Mouse (Mus musculus): ENCODE measurements around the gene Msl2. TPM values are rescaled to one million over a fixed set of nuclear protein-coding genes. Genes with fewer than 3 reads are reported as not detected.

Gene Msl2
- polyA plus RNA-seq, 1 experiment from 2014 or later = 5.3 TPM

DNA sequence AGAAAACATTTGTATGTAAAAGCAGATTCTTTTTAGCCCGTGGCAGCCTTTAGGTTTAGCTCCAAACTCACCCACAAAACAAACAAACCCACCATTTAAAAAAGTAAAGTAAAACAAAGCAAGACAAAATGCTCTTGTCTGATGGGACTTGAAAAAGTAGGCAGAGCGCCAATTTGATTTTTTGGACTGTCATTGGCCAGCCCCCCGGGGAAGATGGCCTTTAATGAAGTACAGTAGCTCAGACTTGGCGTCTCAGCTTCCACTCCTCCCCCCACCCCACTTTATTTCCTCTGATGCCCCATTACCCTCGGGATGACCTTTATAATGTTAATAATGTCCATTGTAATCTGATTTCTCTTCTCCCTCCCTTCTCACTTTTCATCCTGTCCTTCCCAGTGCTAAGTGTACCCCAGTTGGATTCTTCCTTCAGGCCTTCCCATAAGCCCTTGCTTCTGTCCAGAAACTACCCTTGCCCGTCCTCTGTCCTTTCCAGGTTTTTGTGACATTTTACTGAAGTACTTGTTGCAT is 11.6 kb upstream of the Msl2 start:
- ATAC-seq (ENCODE audit: insufficient number of reproducible peaks, insufficient read depth, low FRiP score, low read depth) = no peak
- WGBS = 76% methylated on average over 6 of the region's 6 CpGs

GRCm38 (mm10) chr9:101065076-101065602 is 8.8 kb upstream of the Msl2 start:
- no peak for ATAC-seq (ENCODE audit: insufficient number of reproducible peaks, insufficient read depth, low FRiP score, low read depth)
- H3K4me2 ChIP-seq (ENCODE audit: low read length) = no peak overlapping the region
- no peak overlapping the region for H3K4me3 ChIP-seq (ENCODE audit: control insufficient read depth in 1 of 2, insufficient read depth in 1 of 2, low read depth in 1 of 2, low read length in 2 of 2)
- no peak overlapping the region for H3K27ac ChIP-seq (replicated peaks in 1 of 2; ENCODE audit: control insufficient read depth in 1 of 2, insufficient read depth in 1 of 2, low read depth in 2 of 2, low read length in 2 of 2)
- H3K9me3 ChIP-seq (ENCODE audit: control insufficient read depth, low read length) = 0 out of 2 replicates have a peak, but pooled peaks cover 2% of the 10 kb centered on the region
- H3K27me3 ChIP-seq (ENCODE audit: control insufficient read depth, insufficient read depth, low read length) = no peaks in the 10 kb centered on the region
- 82% methylated on average over 3 of the region's 3 CpGs for WGBS
- no peaks in the 10 kb centered on the region for H3K4me1 ChIP-seq (ENCODE audit: control insufficient read depth in 2 of 2, insufficient read depth in 2 of 2, low read length in 2 of 2)
- no peak overlapping the region for H3K9ac ChIP-seq (ENCODE audit: low read length)
- H3K36me3 ChIP-seq (ENCODE audit: control insufficient read depth, insufficient read depth, low read length) = no peaks in the 10 kb centered on the region

More for the DNA sequence above, 11.6 kb upstream of the Msl2 start:
- no peak overlapping the region for H3K9ac ChIP-seq (ENCODE audit: low read length)
- H3K4me2 ChIP-seq (ENCODE audit: low read length) = no peak overlapping the region
- no peaks in the 10 kb centered on the region for H3K4me1 ChIP-seq (ENCODE audit: control insufficient read depth in 2 of 2, insufficient read depth in 2 of 2, low read length in 2 of 2)
- no peak overlapping the region for H3K4me3 ChIP-seq (ENCODE audit: control insufficient read depth in 1 of 2, insufficient read depth in 1 of 2, low read depth in 1 of 2, low read length in 2 of 2)
- 0 out of 2 replicates have a peak, but pooled peaks cover 1% of the 10 kb centered on the region for H3K9me3 ChIP-seq (ENCODE audit: control insufficient read depth, low read length)
- H3K36me3 ChIP-seq (ENCODE audit: control insufficient read depth, insufficient read depth, low read length) = no peaks in the 10 kb centered on the region
- H3K27me3 ChIP-seq (ENCODE audit: control insufficient read depth, insufficient read depth, low read length) = no peaks in the 10 kb centered on the region
- H3K27ac ChIP-seq (replicated peaks in 1 of 2; ENCODE audit: control insufficient read depth in 1 of 2, insufficient read depth in 1 of 2, low read depth in 2 of 2, low read length in 2 of 2) = no peak overlapping the region

DNA sequence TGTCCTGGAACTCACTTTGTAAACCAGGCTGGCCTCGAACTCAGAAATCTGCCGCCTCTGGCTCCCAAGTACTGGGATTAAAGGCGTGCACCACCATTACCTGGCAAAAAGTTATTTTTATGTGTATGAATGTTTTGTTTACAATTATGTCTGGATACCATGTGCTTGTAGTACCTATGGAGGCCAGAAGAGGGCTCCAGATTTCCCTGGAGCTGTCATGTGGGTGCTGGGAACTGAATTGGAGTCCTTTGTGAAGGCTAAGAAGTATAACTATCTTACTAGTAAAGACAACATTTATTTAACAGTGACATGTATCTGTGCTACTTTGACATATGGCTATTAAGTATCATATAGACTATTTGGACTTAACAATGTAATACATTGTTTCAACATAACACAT is 4.1 kb upstream of the Msl2 start:
- 0 out of 2 replicates have a peak, but pooled peaks cover 2% of the 10 kb centered on the region for H3K9me3 ChIP-seq (ENCODE audit: control insufficient read depth, low read length)
- no peak overlapping the region for H3K4me2 ChIP-seq (ENCODE audit: low read length)
- H3K27me3 ChIP-seq (ENCODE audit: control insufficient read depth, insufficient read depth, low read length) = no peaks in the 10 kb centered on the region
- H3K9ac ChIP-seq (ENCODE audit: low read length) = no peak overlapping the region
- peaks cover 0 to 5% of the 10 kb centered on the region in 2 experiments; a peak in 2 of 4 replicates for H3K4me1 ChIP-seq (ENCODE audit: control insufficient read depth in 2 of 2, insufficient read depth in 2 of 2, low read length in 2 of 2)
- 92% methylated on average over 3 of the region's 3 CpGs for WGBS
- H3K36me3 ChIP-seq (ENCODE audit: control insufficient read depth, insufficient read depth, low read length) = no peaks in the 10 kb centered on the region
- no peak for ATAC-seq (ENCODE audit: insufficient number of reproducible peaks, insufficient read depth, low FRiP score, low read depth)
- H3K4me3 ChIP-seq (ENCODE audit: control insufficient read depth in 1 of 2, insufficient read depth in 1 of 2, low read depth in 1 of 2, low read length in 2 of 2) = no peak overlapping the region
- no peak overlapping the region for H3K27ac ChIP-seq (replicated peaks in 1 of 2; ENCODE audit: control insufficient read depth in 1 of 2, insufficient read depth in 1 of 2, low read depth in 2 of 2, low read length in 2 of 2)

- Histone ChIP-seq H3K9ac (ENCODE audit: low read length) (peak overlapping the region; percentile 94), H3K27ac (replicated peaks in 1 of 2; ENCODE audit: control insufficient read depth in 1 of 2, insufficient read depth in 1 of 2, low read depth in 2 of 2, low read length in 2 of 2) (no peak overlapping the region), H3K9me3 (ENCODE audit: control insufficient read depth, low read length) (no peaks in the 10 kb centered on the region), H3K27me3 (ENCODE audit: control insufficient read depth, insufficient read depth, low read length) (no peaks in the 10 kb centered on the region), H3K4me3 (ENCODE audit: control insufficient read depth in 1 of 2, insufficient read depth in 1 of 2, low read depth in 1 of 2, low read length in 2 of 2) (no peak overlapping the region), H3K36me3 (ENCODE audit: control insufficient read depth, insufficient read depth, low read length) (no peaks in the 10 kb centered on the region), H3K4me1 (ENCODE audit: control insufficient read depth in 2 of 2, insufficient read depth in 2 of 2, low read length in 2 of 2) (peaks cover 0 to 8% of the 10 kb centered on the region in 2 experiments; a peak in 3 of 4 replicates), H3K4me2 (ENCODE audit: low read length) (peak overlapping the region; percentile 73)
- 20% methylated on average over 5 of the region's 5 CpGs for WGBS
- no peak for ATAC-seq (ENCODE audit: insufficient number of reproducible peaks, insufficient read depth, low FRiP score, low read depth)
Measured at GRCm38 (mm10) chr9:101072506-101072905, 1.4 kb upstream of the Msl2 start.

DNA sequence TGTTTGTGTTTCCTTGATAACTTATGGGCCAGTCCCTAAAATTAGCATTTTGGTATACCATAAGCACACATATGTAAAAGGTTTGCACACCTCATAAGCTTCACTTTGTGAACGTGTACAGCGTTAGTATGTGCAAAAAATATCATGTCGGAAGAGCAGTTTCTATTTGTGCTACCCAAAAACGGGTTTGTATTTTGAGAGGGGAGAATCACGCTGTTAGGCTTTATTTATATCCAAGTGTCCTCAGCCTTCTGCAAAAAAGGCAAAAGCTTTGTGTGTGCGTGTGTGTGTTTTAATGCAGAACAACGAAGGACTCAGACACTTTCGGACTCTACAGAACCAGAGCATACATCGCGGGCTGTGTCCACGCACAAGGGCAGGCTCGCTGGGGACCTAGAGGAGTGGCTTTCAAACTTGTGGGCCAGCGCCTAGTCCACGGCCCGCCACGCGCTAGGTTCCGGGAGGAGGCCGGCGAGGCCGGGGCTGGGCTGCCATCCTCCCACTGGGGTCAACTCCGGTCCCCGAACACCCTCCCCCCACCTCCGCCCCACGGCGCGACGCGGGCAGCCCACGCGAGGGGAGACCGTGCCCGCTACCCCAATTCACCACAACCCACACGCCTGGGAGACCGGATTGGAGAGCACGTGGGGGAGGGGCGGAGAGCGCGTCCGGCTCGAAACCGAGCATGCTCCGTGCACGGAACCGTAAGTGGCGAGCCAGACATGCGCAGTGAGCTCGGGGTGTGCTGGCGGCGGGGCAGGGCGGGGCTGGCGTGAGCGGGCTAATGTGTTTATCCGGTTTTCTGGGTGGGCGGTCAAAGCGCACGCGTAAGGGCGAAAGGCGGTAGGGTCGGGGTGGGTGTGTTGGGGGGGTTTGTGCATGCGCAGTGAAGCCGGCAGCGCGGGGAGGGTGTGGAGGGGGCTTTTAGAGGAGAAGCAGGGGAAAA is 587 bp upstream of the Msl2 start:
- Histone ChIP-seq H3K4me1 (ENCODE audit: control insufficient read depth in 2 of 2, insufficient read depth in 2 of 2, low read length in 2 of 2) (peaks cover 0 to 15% of the 10 kb centered on the region in 2 experiments; a peak in 3 of 4 replicates), H3K36me3 (ENCODE audit: control insufficient read depth, insufficient read depth, low read length) (no peaks in the 10 kb centered on the region), H3K9ac (ENCODE audit: low read length) (peak overlapping the region; percentile 94), H3K27me3 (ENCODE audit: control insufficient read depth, insufficient read depth, low read length) (no peaks in the 10 kb centered on the region), H3K27ac (replicated peaks in 1 of 2; ENCODE audit: control insufficient read depth in 1 of 2, insufficient read depth in 1 of 2, low read depth in 2 of 2, low read length in 2 of 2) (peak overlapping the region; percentile 94 to 98), H3K4me3 (ENCODE audit: control insufficient read depth in 1 of 2, insufficient read depth in 1 of 2, low read depth in 1 of 2, low read length in 2 of 2) (peak overlapping the region; percentile 84 to 99), H3K4me2 (ENCODE audit: low read length) (peak overlapping the region; percentile 73), H3K9me3 (ENCODE audit: control insufficient read depth, low read length) (no peaks in the 10 kb centered on the region)
- peak; percentile 92 for ATAC-seq (ENCODE audit: insufficient number of reproducible peaks, insufficient read depth, low FRiP score, low read depth)
- WGBS = 2% methylated on average over 61 of the region's 65 CpGs

GRCm38 (mm10) chr9:101074332-101075021 is 576 bp downstream of the Msl2 start:
- WGBS = under 1% methylated on average over 68 of the region's 100 CpGs
- no peaks in the 10 kb centered on the region for H3K27me3 ChIP-seq (ENCODE audit: control insufficient read depth, insufficient read depth, low read length)
- H3K4me3 ChIP-seq (ENCODE audit: control insufficient read depth in 1 of 2, insufficient read depth in 1 of 2, low read depth in 1 of 2, low read length in 2 of 2) = peak overlapping the region; percentile 62 to 99
- H3K9me3 ChIP-seq (ENCODE audit: control insufficient read depth, low read length) = no peaks in the 10 kb centered on the region
- ATAC-seq (ENCODE audit: insufficient number of reproducible peaks, insufficient read depth, low FRiP score, low read depth) = peak; percentile 77
- peak overlapping the region; percentile 78 for H3K4me2 ChIP-seq (ENCODE audit: low read length)
- peaks cover 4 to 26% of the 10 kb centered on the region in 2 experiments for H3K4me1 ChIP-seq (ENCODE audit: control insufficient read depth in 2 of 2, insufficient read depth in 2 of 2, low read length in 2 of 2)
- H3K27ac ChIP-seq (replicated peaks in 1 of 2; ENCODE audit: control insufficient read depth in 1 of 2, insufficient read depth in 1 of 2, low read depth in 2 of 2, low read length in 2 of 2) = peak overlapping the region; percentile 98 to 99
- H3K36me3 ChIP-seq (ENCODE audit: control insufficient read depth, insufficient read depth, low read length) = no peaks in the 10 kb centered on the region
- peak overlapping the region; percentile 94 for H3K9ac ChIP-seq (ENCODE audit: low read length)

- no peak for ATAC-seq (ENCODE audit: insufficient number of reproducible peaks, insufficient read depth, low FRiP score, low read depth)
- WGBS = under 1% methylated on average over 25 of the region's 25 CpGs
Measured at GRCm38 (mm10) chr9:101075091-101075581, 1.2 kb downstream of the Msl2 start.

More at GRCm38 (mm10) chr9:101075091-101075581, 1.2 kb downstream of the Msl2 start:
- Histone ChIP-seq H3K36me3 (ENCODE audit: control insufficient read depth, insufficient read depth, low read length) (no peaks in the 10 kb centered on the region), H3K9ac (ENCODE audit: low read length) (peak overlapping the region; percentile 94), H3K9me3 (ENCODE audit: control insufficient read depth, low read length) (no peaks in the 10 kb centered on the region), H3K27ac (replicated peaks in 1 of 2; ENCODE audit: control insufficient read depth in 1 of 2, insufficient read depth in 1 of 2, low read depth in 2 of 2, low read length in 2 of 2) (peak overlapping the region; percentile 98 to 99), H3K4me1 (ENCODE audit: control insufficient read depth in 2 of 2, insufficient read depth in 2 of 2, low read length in 2 of 2) (peaks cover 4 to 33% of the 10 kb centered on the region in 2 experiments), H3K4me2 (ENCODE audit: low read length) (peak overlapping the region; percentile 78), H3K4me3 (ENCODE audit: control insufficient read depth in 1 of 2, insufficient read depth in 1 of 2, low read depth in 1 of 2, low read length in 2 of 2) (peak overlapping the region; percentile 62 to 99), H3K27me3 (ENCODE audit: control insufficient read depth, insufficient read depth, low read length) (no peaks in the 10 kb centered on the region)

All from heart, embryonic 14.5 days (tissue).